Mouse (Mus musculus): ENCODE measurements around the gene Cttnbp2. TPM values are rescaled to one million over a fixed set of nuclear protein-coding genes. Genes with fewer than 3 reads are reported as not detected.

Gene Cttnbp2
- polyA plus RNA-seq, 1 experiment = not detected

GRCm38 (mm10) chr6:18466227-18466626 is 48.4 kb downstream of the Cttnbp2 start:
- H3K36me3 ChIP-seq (ENCODE audit: control insufficient read depth, insufficient read depth) = no peaks in the 10 kb centered on the region
- H3K27me3 ChIP-seq (ENCODE audit: control insufficient read depth, insufficient read depth, insufficient read length) = no peaks in the 10 kb centered on the region
- H3K4me3 ChIP-seq = no peak overlapping the region
- TF ChIP-seq SRF (IDR thresholded peaks at IDR 0.05; ENCODE audit: control insufficient read depth, insufficient read length, low read depth) (no peak), TCF3 (IDR thresholded peaks at IDR 0.05; ENCODE audit: insufficient read length, low read depth) (no peak), CEBPB (IDR thresholded peaks at IDR 0.05; ENCODE audit: insufficient read depth, poor library complexity, severe bottlenecking) (no peak), POLR2AphosphoS2 (IDR thresholded peaks at IDR 0.05; ENCODE audit: insufficient read length, low read depth) (no peak), POLR2A (IDR thresholded peaks at IDR 0.05; ENCODE audit: insufficient read length, low read depth) (no peak), MYOG (IDR thresholded peaks at IDR 0.05; ENCODE audit: control insufficient read depth in 1 of 3, insufficient read depth in 1 of 3, insufficient read length in 2 of 3, low read depth in 2 of 3) (no peak), USF1 (IDR thresholded peaks at IDR 0.05; ENCODE audit: low read depth) (no peak), REST (IDR thresholded peaks at IDR 0.05; ENCODE audit: insufficient read depth, insufficient read length) (no peak), E2F4 (IDR thresholded peaks at IDR 0.05; ENCODE audit: insufficient read depth) (no peak), TCF12 (IDR thresholded peaks at IDR 0.05; ENCODE audit: insufficient read depth, poor library complexity, severe bottlenecking) (no peak), MYOD1 (IDR thresholded peaks at IDR 0.05; ENCODE audit: control insufficient read depth in 1 of 3, insufficient read length in 2 of 3, low read depth in 2 of 3) (no peak), MAX (IDR thresholded peaks at IDR 0.05; ENCODE audit: low read depth) (no peak)
- no peak overlapping the region for H3ac ChIP-seq (ENCODE audit: control insufficient read depth, insufficient read length)
- H3K4me2 ChIP-seq (ENCODE audit: low read depth) = no peak overlapping the region
- no peaks in the 10 kb centered on the region for H3K79me2 ChIP-seq (ENCODE audit: control insufficient read depth, insufficient read depth)

GRCm38 (mm10) chr6:18465626-18466025 is 49.0 kb downstream of the Cttnbp2 start:
- H3K27me3 ChIP-seq (ENCODE audit: control insufficient read depth, insufficient read depth, insufficient read length) = no peaks in the 10 kb centered on the region
- TF ChIP-seq CEBPB (IDR thresholded peaks at IDR 0.05; ENCODE audit: insufficient read depth, poor library complexity, severe bottlenecking) = no peak
- TF ChIP-seq POLR2A (IDR thresholded peaks at IDR 0.05; ENCODE audit: insufficient read length, low read depth) = no peak
- no peak for TF ChIP-seq MAX (IDR thresholded peaks at IDR 0.05; ENCODE audit: low read depth)
- TF ChIP-seq SRF (IDR thresholded peaks at IDR 0.05; ENCODE audit: control insufficient read depth, insufficient read length, low read depth) = no peak
- TF ChIP-seq TCF3 (IDR thresholded peaks at IDR 0.05; ENCODE audit: insufficient read length, low read depth) = no peak
- TF ChIP-seq MYOD1 (IDR thresholded peaks at IDR 0.05; ENCODE audit: control insufficient read depth in 1 of 3, insufficient read length in 2 of 3, low read depth in 2 of 3) = no peak
- no peak for TF ChIP-seq TCF12 (IDR thresholded peaks at IDR 0.05; ENCODE audit: insufficient read depth, poor library complexity, severe bottlenecking)
- no peak for TF ChIP-seq REST (IDR thresholded peaks at IDR 0.05; ENCODE audit: insufficient read depth, insufficient read length)
- no peak for TF ChIP-seq MYOG (IDR thresholded peaks at IDR 0.05; ENCODE audit: control insufficient read depth in 1 of 3, insufficient read depth in 1 of 3, insufficient read length in 2 of 3, low read depth in 2 of 3)
- no peak for TF ChIP-seq POLR2AphosphoS2 (IDR thresholded peaks at IDR 0.05; ENCODE audit: insufficient read length, low read depth)
- no peak for TF ChIP-seq USF1 (IDR thresholded peaks at IDR 0.05; ENCODE audit: low read depth)
- no peak for TF ChIP-seq E2F4 (IDR thresholded peaks at IDR 0.05; ENCODE audit: insufficient read depth)
- no peak overlapping the region for H3ac ChIP-seq (ENCODE audit: control insufficient read depth, insufficient read length)
- H3K4me2 ChIP-seq (ENCODE audit: low read depth) = no peak overlapping the region
- no peaks in the 10 kb centered on the region for H3K79me2 ChIP-seq (ENCODE audit: control insufficient read depth, insufficient read depth)
- no peak overlapping the region for H3K4me3 ChIP-seq
- H3K36me3 ChIP-seq (ENCODE audit: control insufficient read depth, insufficient read depth) = no peaks in the 10 kb centered on the region

- no peaks in the 10 kb centered on the region for H3K79me2 ChIP-seq (ENCODE audit: control insufficient read depth, insufficient read depth)
- H3K4me2 ChIP-seq (ENCODE audit: low read depth) = no peak overlapping the region
- H3K27me3 ChIP-seq (ENCODE audit: control insufficient read depth, insufficient read depth, insufficient read length) = no peaks in the 10 kb centered on the region
- no peak overlapping the region for H3ac ChIP-seq (ENCODE audit: control insufficient read depth, insufficient read length)
- TF ChIP-seq POLR2AphosphoS2 (IDR thresholded peaks at IDR 0.05; ENCODE audit: insufficient read length, low read depth) (no peak), TCF3 (IDR thresholded peaks at IDR 0.05; ENCODE audit: insufficient read length, low read depth) (no peak)
- no peaks in the 10 kb centered on the region for H3K36me3 ChIP-seq (ENCODE audit: control insufficient read depth, insufficient read depth)
- H3K4me3 ChIP-seq = no peak overlapping the region
Observed at GRCm38 (mm10) chr6:18459657-18460056, 55.0 kb downstream of the Cttnbp2 start.

- H3K4me2 ChIP-seq (ENCODE audit: low read depth) = no peak overlapping the region
- no peak overlapping the region for H3ac ChIP-seq (ENCODE audit: control insufficient read depth, insufficient read length)
- H3K27me3 ChIP-seq (ENCODE audit: control insufficient read depth, insufficient read depth, insufficient read length) = no peaks in the 10 kb centered on the region
- no peaks in the 10 kb centered on the region for H3K36me3 ChIP-seq (ENCODE audit: control insufficient read depth, insufficient read depth)
- TF ChIP-seq USF1 (IDR thresholded peaks at IDR 0.05; ENCODE audit: low read depth) (no peak), MYOG (IDR thresholded peaks at IDR 0.05; ENCODE audit: control insufficient read depth in 1 of 3, insufficient read depth in 1 of 3, insufficient read length in 2 of 3, low read depth in 2 of 3) (no peak), MYOD1 (IDR thresholded peaks at IDR 0.05; ENCODE audit: control insufficient read depth in 1 of 3, insufficient read length in 2 of 3, low read depth in 2 of 3) (no peak), E2F4 (IDR thresholded peaks at IDR 0.05; ENCODE audit: insufficient read depth) (no peak), TCF12 (IDR thresholded peaks at IDR 0.05; ENCODE audit: insufficient read depth, poor library complexity, severe bottlenecking) (no peak), POLR2A (IDR thresholded peaks at IDR 0.05; ENCODE audit: insufficient read length, low read depth) (no peak), CEBPB (IDR thresholded peaks at IDR 0.05; ENCODE audit: insufficient read depth, poor library complexity, severe bottlenecking) (no peak), SRF (IDR thresholded peaks at IDR 0.05; ENCODE audit: control insufficient read depth, insufficient read length, low read depth) (no peak), TCF3 (IDR thresholded peaks at IDR 0.05; ENCODE audit: insufficient read length, low read depth) (no peak), POLR2AphosphoS2 (IDR thresholded peaks at IDR 0.05; ENCODE audit: insufficient read length, low read depth) (no peak), MAX (IDR thresholded peaks at IDR 0.05; ENCODE audit: low read depth) (no peak), REST (IDR thresholded peaks at IDR 0.05; ENCODE audit: insufficient read depth, insufficient read length) (no peak)
- no peak overlapping the region for H3K4me3 ChIP-seq
- no peaks in the 10 kb centered on the region for H3K79me2 ChIP-seq (ENCODE audit: control insufficient read depth, insufficient read depth)
Observed at GRCm38 (mm10) chr6:18450551-18451193, 64.0 kb downstream of the Cttnbp2 start.

GRCm38 (mm10) chr6:18448078-18448477 is 66.6 kb downstream of the Cttnbp2 start:
- H3ac ChIP-seq (ENCODE audit: control insufficient read depth, insufficient read length) = no peak overlapping the region
- no peaks in the 10 kb centered on the region for H3K79me2 ChIP-seq (ENCODE audit: control insufficient read depth, insufficient read depth)
- H3K4me3 ChIP-seq = no peak overlapping the region
- TF ChIP-seq SRF (IDR thresholded peaks at IDR 0.05; ENCODE audit: control insufficient read depth, insufficient read length, low read depth) = no peak
- TF ChIP-seq E2F4 (IDR thresholded peaks at IDR 0.05; ENCODE audit: insufficient read depth) = no peak
- TF ChIP-seq MYOG (IDR thresholded peaks at IDR 0.05; ENCODE audit: control insufficient read depth in 1 of 3, insufficient read depth in 1 of 3, insufficient read length in 2 of 3, low read depth in 2 of 3) = no peak
- H3K27me3 ChIP-seq (ENCODE audit: control insufficient read depth, insufficient read depth, insufficient read length) = no peaks in the 10 kb centered on the region
- H3K36me3 ChIP-seq (ENCODE audit: control insufficient read depth, insufficient read depth) = no peaks in the 10 kb centered on the region
- no peak overlapping the region for H3K4me2 ChIP-seq (ENCODE audit: low read depth)

Measured in myocyte (in vitro differentiated cells).